Mouse (Mus musculus): Measurements from ENCODE around the gene Cpxm1. TPM values are rescaled to one million over a fixed set of nuclear protein-coding genes. Genes with fewer than 3 reads are reported as not detected.
"Not testable (repeated sequence)": the region's sequence is repeated elsewhere in the genome, so short reads cannot be mapped to it uniquely, and the experiment has no call there.

The Cpxm1 gene
- polyA plus RNA-seq, 1 experiment from 2014 or later: 5.3 TPM

- DNase-seq: no peak
- Histone ChIP-seq H3K4me3 (replicated peaks) (peak overlapping the region; percentile 53; the same call in 1 of the 2 replicates), H3K27me3 (peaks cover 42% of the 10 kb centered on the region), H3K4me2 (peak overlapping the region; percentile 65), H3K9me3 (replicated peaks) (no peaks in the 10 kb centered on the region), H3K36me3 (no peaks in the 10 kb centered on the region), H3K27ac (no peak overlapping the region), H3K9ac (no peak overlapping the region), H3K4me1 (replicated peaks) (peaks cover 14% of the 10 kb centered on the region; the same call in 1 of the 2 replicates)
- ATAC-seq (ENCODE audit: low read depth): no peak
- 14% methylated on average over 14 of the region's 14 CpGs for WGBS (ENCODE audit: insufficient replicate concordance)
Measured at GRCm38 (mm10) chr2:130398091-130398490, 717 bp upstream of the Cpxm1 start.

DNA sequence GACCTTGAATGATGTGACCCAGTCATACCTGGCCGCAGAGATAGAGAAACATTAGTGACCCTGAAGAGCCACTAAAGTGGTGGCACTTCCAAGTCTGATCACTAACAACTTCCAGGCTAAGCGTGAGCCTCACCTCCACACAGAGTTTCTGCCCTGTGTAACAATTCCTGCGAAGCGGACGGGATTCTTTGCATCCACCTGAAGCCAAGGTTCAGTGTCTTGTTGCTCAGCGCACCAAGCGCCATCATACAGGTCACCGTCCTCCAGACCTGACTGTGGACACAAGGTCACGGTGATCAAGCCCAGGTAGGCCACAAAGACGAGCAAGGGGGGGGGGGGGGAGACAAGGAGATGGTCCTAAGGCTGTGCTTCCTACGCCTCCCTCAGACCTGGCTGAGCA, 1.7 kb downstream of the Cpxm1 start:
- Histone ChIP-seq H3K9me3 (replicated peaks) (no peaks in the 10 kb centered on the region), H3K4me2 (no peak overlapping the region), H3K9ac (no peak overlapping the region), H3K36me3 (no peaks in the 10 kb centered on the region), H3K27ac (no peak overlapping the region), H3K4me1 (replicated peaks) (peaks cover 14% of the 10 kb centered on the region; the same call in 1 of the 2 replicates), H3K4me3 (replicated peaks) (no peak overlapping the region), H3K27me3 (peaks cover 42% of the 10 kb centered on the region)
- no peak for ATAC-seq (ENCODE audit: low read depth)
- 75% methylated on average over 11 of the region's 11 CpGs for WGBS (ENCODE audit: insufficient replicate concordance)
- no peak for DNase-seq

- DNase-seq (no peak), ATAC-seq (ENCODE audit: low read depth) (no peak)
- peaks cover 22% of the 10 kb centered on the region for H3K27me3 ChIP-seq
- WGBS (ENCODE audit: insufficient replicate concordance): 67% methylated on average over 3 of the region's 3 CpGs
- H3K9me3 ChIP-seq (replicated peaks): no peaks in the 10 kb centered on the region
- no peaks in the 10 kb centered on the region for H3K36me3 ChIP-seq
- no peak overlapping the region for H3K27ac ChIP-seq
- no peak overlapping the region for H3K4me2 ChIP-seq
- no peak overlapping the region for H3K4me3 ChIP-seq (replicated peaks)
- peaks cover 8% of the 10 kb centered on the region; the same call in 1 of the 2 replicates for H3K4me1 ChIP-seq (replicated peaks)
- H3K9ac ChIP-seq: no peak overlapping the region
Measured at GRCm38 (mm10) chr2:130392836-130393235, 4.5 kb downstream of the Cpxm1 start.

GRCm38 (mm10) chr2:130390993-130391625, 6.3 kb downstream of the Cpxm1 start:
- 58% methylated on average over 11 of the region's 11 CpGs for WGBS (ENCODE audit: insufficient replicate concordance)
- DNase-seq: no peak
- peaks cover 4% of the 10 kb centered on the region for H3K27me3 ChIP-seq
- no peaks in the 10 kb centered on the region for H3K36me3 ChIP-seq
- no peak overlapping the region for H3K4me3 ChIP-seq (replicated peaks)
- no peak overlapping the region for H3K27ac ChIP-seq
- H3K4me2 ChIP-seq: no peak overlapping the region
- H3K9ac ChIP-seq: no peak overlapping the region
- no peaks in the 10 kb centered on the region for H3K4me1 ChIP-seq (replicated peaks)
- no peak for ATAC-seq (ENCODE audit: low read depth)
- H3K9me3 ChIP-seq (replicated peaks): no peaks in the 10 kb centered on the region

DNA sequence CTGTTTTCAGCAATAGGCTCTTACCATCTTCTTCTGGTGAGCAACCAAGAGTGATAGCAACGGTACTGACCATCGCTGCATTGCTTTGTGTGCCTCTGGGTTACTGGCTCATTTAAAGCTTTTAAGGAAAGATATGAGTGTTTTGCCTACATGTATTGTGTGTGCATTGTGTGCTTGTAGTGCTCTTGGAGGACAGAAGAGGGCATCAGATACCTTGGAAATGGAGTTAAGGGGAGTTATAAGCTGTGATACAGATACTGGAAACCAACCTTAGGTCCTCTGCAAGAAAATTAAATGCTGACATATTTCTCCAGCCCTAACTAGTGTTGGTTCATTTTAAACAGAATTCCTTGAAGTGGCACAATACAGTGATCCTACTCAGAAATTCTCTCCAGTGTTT, 8.6 kb downstream of the Cpxm1 start:
- H3K27ac ChIP-seq: no peak overlapping the region
- no peaks in the 10 kb centered on the region for H3K36me3 ChIP-seq
- DNase-seq (no peak), ATAC-seq (ENCODE audit: low read depth) (no peak)
- no peak overlapping the region for H3K9ac ChIP-seq
- WGBS (ENCODE audit: insufficient replicate concordance): 60% methylated on average over 2 of the region's 2 CpGs
- no peak overlapping the region for H3K4me3 ChIP-seq (replicated peaks)
- no peaks in the 10 kb centered on the region for H3K4me1 ChIP-seq (replicated peaks)
- H3K4me2 ChIP-seq: no peak overlapping the region
- H3K27me3 ChIP-seq: no peaks in the 10 kb centered on the region
- H3K9me3 ChIP-seq (replicated peaks): no peaks in the 10 kb centered on the region

DNA sequence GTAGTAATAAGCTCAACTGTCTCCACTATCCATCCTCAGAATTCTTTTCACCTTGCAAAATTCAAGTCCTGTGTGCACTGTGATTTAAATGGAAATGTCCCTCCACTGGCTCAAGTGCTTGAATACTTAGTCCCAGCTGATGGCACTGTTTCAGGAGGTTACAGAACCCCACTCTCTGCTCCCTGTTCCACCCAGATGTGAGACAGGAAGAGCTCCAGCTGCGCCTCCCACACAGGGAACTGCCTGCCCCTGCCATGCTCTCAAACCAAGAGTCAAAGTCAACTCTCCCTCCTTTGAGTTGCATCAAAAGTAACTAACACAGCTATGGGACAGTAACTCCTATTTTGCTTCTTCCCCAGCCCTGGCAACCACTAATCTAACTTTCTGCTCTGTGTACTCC, 11.2 kb downstream of the Cpxm1 start:
- WGBS (ENCODE audit: insufficient replicate concordance): 38% methylated on average over 1 of the region's 1 CpGs
- no peak overlapping the region for H3K27ac ChIP-seq
- no peak for DNase-seq
- no peaks in the 10 kb centered on the region for H3K4me1 ChIP-seq (replicated peaks)
- H3K27me3 ChIP-seq: peaks cover 6% of the 10 kb centered on the region; the same call in 1 of the 2 replicates
- no peak for ATAC-seq (ENCODE audit: low read depth)
- H3K4me2 ChIP-seq: no peak overlapping the region
- no peaks in the 10 kb centered on the region for H3K9me3 ChIP-seq (replicated peaks)
- no peak overlapping the region for H3K9ac ChIP-seq
- no peaks in the 10 kb centered on the region for H3K36me3 ChIP-seq
- H3K4me3 ChIP-seq (replicated peaks): no peak overlapping the region

- Histone ChIP-seq H3K4me3 (replicated peaks) (no peak overlapping the region), H3K27ac (no peak overlapping the region), H3K27me3 (peaks cover 15% of the 10 kb centered on the region), H3K4me2 (no peak overlapping the region), H3K4me1 (replicated peaks) (no peaks in the 10 kb centered on the region), H3K36me3 (no peaks in the 10 kb centered on the region), H3K9ac (no peak overlapping the region), H3K9me3 (replicated peaks) (no peaks in the 10 kb centered on the region)
- 62% methylated on average over 6 of the region's 6 CpGs for WGBS (ENCODE audit: insufficient replicate concordance)
- ATAC-seq (ENCODE audit: low read depth) (no peak), DNase-seq (no peak)
Measured at GRCm38 (mm10) chr2:130383895-130384294, 13.5 kb downstream of the Cpxm1 start.

GRCm38 (mm10) chr2:130383205-130383604, 14.2 kb downstream of the Cpxm1 start:
- DNase-seq (no peak), ATAC-seq (ENCODE audit: low read depth) (no peak)
- no peak overlapping the region for H3K4me2 ChIP-seq
- H3K4me3 ChIP-seq (replicated peaks): no peak overlapping the region
- H3K9me3 ChIP-seq (replicated peaks): no peaks in the 10 kb centered on the region
- H3K27me3 ChIP-seq: peaks cover 16% of the 10 kb centered on the region
- no peaks in the 10 kb centered on the region for H3K36me3 ChIP-seq
- no peaks in the 10 kb centered on the region for H3K4me1 ChIP-seq (replicated peaks)
- 48% methylated on average over 3 of the region's 3 CpGs for WGBS (ENCODE audit: insufficient replicate concordance)
- H3K27ac ChIP-seq: no peak overlapping the region
- H3K9ac ChIP-seq: no peak overlapping the region

DNA sequence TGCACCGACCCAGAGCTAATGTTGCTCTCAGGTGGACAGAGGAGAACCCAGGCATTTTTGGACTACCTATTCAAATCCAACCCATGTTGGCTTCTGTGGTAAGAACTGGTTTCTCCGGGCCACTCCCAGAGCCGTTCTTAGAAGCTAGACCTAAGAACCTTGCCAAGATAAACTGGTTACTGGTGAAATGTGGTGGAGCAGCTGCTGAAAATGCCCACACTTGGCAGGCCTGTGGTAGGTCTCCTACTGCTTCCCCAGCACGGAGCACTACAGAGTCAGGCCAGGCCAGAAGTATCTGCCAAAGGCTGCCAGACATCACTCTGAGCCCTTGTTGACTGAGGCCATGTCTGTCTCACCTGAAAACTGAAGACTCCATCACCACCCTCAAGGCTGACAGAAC, 22.4 kb downstream of the Cpxm1 start:
- no peak for DNase-seq
- H3K27me3 ChIP-seq: peaks cover 6% of the 10 kb centered on the region; the same call in 1 of the 2 replicates
- no peaks in the 10 kb centered on the region for H3K36me3 ChIP-seq
- no peak overlapping the region for H3K4me2 ChIP-seq
- no peak overlapping the region for H3K27ac ChIP-seq
- no peak overlapping the region for H3K9ac ChIP-seq
- no peaks in the 10 kb centered on the region for H3K9me3 ChIP-seq (replicated peaks)
- H3K4me3 ChIP-seq (replicated peaks): no peak overlapping the region
- no peak for ATAC-seq (ENCODE audit: low read depth)
- H3K4me1 ChIP-seq (replicated peaks): peaks cover 28% of the 10 kb centered on the region
- 65% methylated on average over 4 of the region's 4 CpGs for WGBS (ENCODE audit: insufficient replicate concordance)

DNA sequence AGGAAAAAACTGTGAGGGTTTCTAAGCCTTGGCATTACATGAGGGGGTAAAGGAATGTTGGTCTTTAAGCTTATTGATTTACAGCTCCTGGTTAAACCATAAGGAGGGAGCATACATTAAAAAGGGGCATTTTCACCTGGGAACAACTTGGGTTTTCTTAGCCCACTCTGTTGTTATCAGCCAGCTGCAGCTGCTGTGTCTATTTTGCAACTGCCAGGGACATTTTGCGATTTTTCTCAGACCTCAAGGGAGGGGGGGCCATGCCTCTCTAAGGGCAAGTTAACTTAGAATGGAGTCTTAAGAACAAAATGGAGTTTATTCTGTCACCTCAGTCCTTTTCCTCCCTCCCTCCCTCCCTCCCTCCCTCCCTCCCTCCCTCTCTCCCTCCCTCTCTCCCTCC, 24.3 kb downstream of the Cpxm1 start:
- 0 out of 2 replicates have a peak, but pooled peaks have one; percentile 54 for ATAC-seq (ENCODE audit: low read depth)
- WGBS (ENCODE audit: insufficient replicate concordance): 4% methylated on average over 1 of the region's 1 CpGs
- not testable (repeated sequence) for H3K27me3 ChIP-seq; H3K36me3 ChIP-seq; H3K9me3 ChIP-seq (replicated peaks); H3K4me3 ChIP-seq (replicated peaks); H3K27ac ChIP-seq; H3K4me2 ChIP-seq; H3K9ac ChIP-seq
- H3K4me1 ChIP-seq (replicated peaks): peaks cover 28% of the 10 kb centered on the region
- peak; percentile 27 for DNase-seq

DNA sequence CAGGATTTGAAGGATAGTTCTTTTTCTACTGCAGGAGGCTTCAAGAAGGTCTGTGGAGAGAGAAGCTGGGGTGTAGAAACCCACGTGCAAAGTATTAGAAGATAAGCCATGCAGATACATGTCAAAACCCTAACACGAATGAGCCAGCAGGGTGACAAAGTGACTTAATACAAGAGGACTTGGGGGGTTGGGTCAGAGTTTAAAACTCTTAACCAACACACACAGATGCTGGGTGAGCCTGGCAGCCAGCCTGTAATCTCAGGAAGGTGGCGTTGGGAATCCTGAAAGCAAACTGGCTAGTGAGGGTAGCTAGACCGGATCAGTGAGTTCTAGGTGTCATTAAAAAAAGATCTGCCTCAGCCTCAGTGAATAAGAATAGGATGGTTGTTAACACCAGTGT, 30.0 kb downstream of the Cpxm1 start:
- no peaks in the 10 kb centered on the region for H3K36me3 ChIP-seq
- peaks cover 16% of the 10 kb centered on the region for H3K4me1 ChIP-seq (replicated peaks)
- H3K9ac ChIP-seq: no peak overlapping the region
- ATAC-seq (ENCODE audit: low read depth) (no peak), DNase-seq (no peak)
- H3K4me2 ChIP-seq: no peak overlapping the region
- peaks cover 44% of the 10 kb centered on the region for H3K27me3 ChIP-seq
- no peak overlapping the region for H3K4me3 ChIP-seq (replicated peaks)
- 32% methylated on average over 4 of the region's 4 CpGs for WGBS (ENCODE audit: insufficient replicate concordance)
- no peak overlapping the region for H3K27ac ChIP-seq
- no peaks in the 10 kb centered on the region for H3K9me3 ChIP-seq (replicated peaks)
